Mouse (Mus musculus) urinary bladder, postnatal 14 days (tissue): ENCODE results near the gene Gja3.
"Not testable (repeated sequence)": the region's sequence is repeated elsewhere in the genome, so short reads cannot be mapped to it uniquely, and the experiment has no call there.

Experiments
- DNase-seq: peaks from one replicate; pipeline ENCODE4 v3.0.0; 2021; ENCODE audit warnings: low spot score

Gene Gja3

DNA sequence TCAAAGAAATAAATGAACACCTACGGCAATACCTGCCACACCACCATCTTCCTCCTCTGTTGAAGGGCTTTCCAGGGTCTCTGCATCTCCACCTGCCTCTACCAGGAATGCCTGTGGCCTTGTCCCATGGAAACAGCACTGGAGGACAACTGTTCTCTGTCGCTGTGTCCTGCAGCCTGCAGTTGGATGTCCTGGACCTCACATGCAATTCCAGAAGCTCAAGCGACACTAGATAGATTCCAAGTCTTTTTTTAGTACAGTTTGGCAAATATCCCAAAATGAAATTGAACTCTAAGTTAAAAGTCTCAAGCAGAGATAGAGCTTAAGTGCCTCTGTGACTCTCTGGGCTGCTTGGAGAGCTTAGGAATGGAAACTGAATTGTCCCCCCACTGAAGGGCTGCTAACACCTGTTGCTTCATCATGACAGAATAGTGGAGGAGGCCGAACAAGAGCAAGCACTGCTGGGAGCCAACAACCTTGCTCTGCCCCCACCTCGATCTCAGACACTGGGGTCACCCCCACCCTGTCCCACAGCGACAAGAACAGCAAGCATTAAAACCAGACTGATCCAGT, 22.9 kb downstream of the Gja3 start:
- no peak for DNase-seq

DNA sequence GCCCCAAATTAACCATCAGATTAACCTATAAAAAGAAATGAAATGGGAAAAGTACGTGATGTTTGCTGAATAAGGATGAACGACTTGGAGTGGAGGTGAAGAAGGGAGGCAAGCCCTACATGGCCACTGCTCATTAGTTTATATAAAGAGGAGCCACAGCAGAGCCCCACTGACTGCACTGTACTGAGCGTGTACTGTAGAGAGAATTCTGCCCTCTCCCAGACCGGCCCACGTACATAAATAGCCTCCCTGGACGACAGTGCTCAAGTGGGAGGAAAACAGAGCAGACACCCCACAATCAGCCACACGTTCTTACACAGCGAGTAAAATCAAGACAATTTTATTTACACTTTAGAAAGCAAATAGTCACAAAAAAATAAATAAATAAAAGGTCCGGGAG, 23.8 kb downstream of the Gja3 start:
- DNase-seq: no peak

DNA sequence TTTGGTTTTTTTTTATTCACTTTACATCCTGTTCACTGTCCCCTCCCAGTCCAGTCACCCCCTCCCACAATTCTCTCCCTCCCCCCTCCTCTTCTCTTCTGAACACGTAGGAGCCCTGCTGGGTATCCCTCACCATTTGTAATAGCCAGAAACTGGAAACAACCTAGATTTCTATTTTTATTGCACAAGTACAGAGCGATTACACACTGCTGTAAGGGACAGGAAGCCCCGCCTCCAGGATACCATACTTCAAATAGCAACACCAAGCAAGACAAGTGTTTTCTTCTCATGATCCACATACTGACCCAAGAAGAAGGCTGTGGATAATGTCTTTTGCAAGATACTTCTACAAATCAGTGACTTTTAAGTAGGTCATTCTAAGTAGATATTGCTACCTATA, 25.1 kb downstream of the Gja3 start:
- no peak for DNase-seq

DNA sequence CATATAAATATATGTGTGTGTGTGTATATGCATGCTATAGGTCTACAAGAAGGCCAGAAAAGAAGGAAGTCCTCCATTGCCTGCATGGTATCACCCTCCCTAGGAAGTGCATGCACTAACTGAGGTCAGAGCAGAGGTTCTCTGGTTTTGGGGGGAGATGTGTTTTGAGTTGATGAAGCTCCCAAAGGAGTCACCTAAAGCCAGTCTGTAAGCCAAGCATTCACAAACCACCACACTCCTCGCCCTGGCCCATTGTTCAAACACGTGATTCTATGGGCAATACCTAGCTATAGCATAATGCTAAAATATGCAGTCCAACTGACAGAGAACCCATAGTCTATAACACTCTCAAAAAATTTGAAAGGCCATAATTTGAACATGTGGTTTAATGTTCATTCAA, 39.5 kb downstream of the Gja3 start:
- no peak for DNase-seq

DNA sequence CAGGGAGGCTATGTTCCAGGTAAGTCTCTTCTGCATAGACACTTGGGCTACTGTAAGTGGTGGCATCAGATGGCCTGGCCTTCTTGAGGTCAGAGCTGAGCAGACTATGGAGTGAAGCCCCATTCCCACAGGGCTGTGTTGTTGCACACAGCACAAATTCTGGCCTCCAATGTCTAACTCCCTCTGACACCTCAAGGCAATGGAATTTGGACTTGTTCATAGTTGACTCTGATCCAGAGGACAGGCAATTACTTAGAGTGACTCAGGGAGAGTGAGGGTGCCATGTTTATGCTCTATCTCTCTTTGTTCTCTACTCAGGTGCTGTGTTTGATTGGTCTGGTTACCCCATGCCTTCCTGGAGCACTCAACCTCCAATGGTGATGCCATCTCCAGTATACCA, 41.1 kb downstream of the Gja3 start:
- not testable (repeated sequence) for DNase-seq

DNA sequence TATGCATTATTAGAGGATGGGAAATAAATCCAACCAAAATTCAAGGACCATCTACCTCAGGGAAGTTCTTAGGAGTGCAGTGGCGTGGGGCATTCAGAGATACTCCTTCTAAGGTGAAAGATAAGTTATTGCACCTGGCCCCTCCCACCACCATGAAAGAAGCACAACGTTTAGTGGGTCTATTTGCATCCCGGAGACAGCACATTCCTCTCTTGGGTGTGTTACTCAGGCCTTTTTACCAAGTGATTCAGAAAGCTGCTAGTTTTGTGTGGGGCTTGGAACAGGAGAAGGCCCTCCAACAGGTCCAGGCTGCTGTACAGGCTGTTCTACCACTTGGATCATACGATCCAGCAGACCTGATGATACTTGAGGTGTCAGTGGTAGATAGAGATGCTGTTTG, 69.3 kb downstream of the Gja3 start:
- DNase-seq: no peak
